Mouse (Mus musculus) intestine, embryonic 16.5 days (tissue): ENCODE data around the gene Slc5a12. TPM values are rescaled to one million over a fixed set of nuclear protein-coding genes. Genes with fewer than 3 reads are reported as not detected.
A peak's percentile ranks its signal among the peaks of the same experiment; 100 is the strongest.

Experiments used
- ATAC-seq: fragments of 200-750 bp; cut with Nextera tagmentation; 2 replicates; pipeline ENCODE4 v1.8.0; 2017; ENCODE audit warnings: moderate TSS enrichment, moderate library complexity
- H3K27ac ChIP-seq: fragments of 300-500 bp; sonication (generic); 2 replicates; pipeline ENCODE4 v1.5.1; 2014; ENCODE audit warnings: mild to moderate bottlenecking, low read length
- H3K27me3 ChIP-seq: fragments of 300-500 bp; sonication (generic); replicated peaks from 2 replicates; pipeline ENCODE4 v1.6.1; 2014; ENCODE audit warnings: low read length, control low read depth, mixed read lengths; ENCODE audit not compliant: control insufficient read depth, insufficient read depth
- H3K36me3 ChIP-seq: fragments of 300-500 bp; sonication (generic); 2 replicates; pipeline ENCODE4 v1.6.1; 2014; ENCODE audit warnings: low read length, control low read depth; ENCODE audit not compliant: control insufficient read depth, insufficient read depth
- H3K4me1 ChIP-seq: fragments of 300-500 bp; sonication (generic); 2 replicates; pipeline ENCODE4 v1.6.1; 2014; ENCODE audit warnings: low read length, control low read depth, mixed read lengths; ENCODE audit not compliant: control insufficient read depth, insufficient read depth
- H3K4me2 ChIP-seq: fragments of 300-500 bp; sonication (generic); 2 replicates; pipeline ENCODE4 v1.6.1; 2014; ENCODE audit warnings: low read depth, low read length, control low read depth
- H3K4me3 ChIP-seq: fragments of 300-500 bp; sonication (generic); 2 replicates; pipeline ENCODE4 v1.5.1; 2014; ENCODE audit warnings: mild to moderate bottlenecking, low read length
- H3K9ac ChIP-seq: fragments of 300-500 bp; sonication (generic); 2 replicates; pipeline ENCODE4 v1.6.1; 2014; ENCODE audit warnings: low read depth, low read length
- H3K9me3 ChIP-seq: fragments of 300-500 bp; sonication (generic); 2 replicates; pipeline ENCODE4 v1.6.1; 2016; ENCODE audit warnings: low read length, control low read depth; ENCODE audit not compliant: control insufficient read depth
- WGBS: fragments of 180-500 bp; shearing (Covaris S2); extraction: QIAGEN DNeasy Blood & Tissue Kit; methylation state at CpG from one replicate; pipeline ENCODE4 v1.1.7; 2014; 5-methylcytosine and 5-hydroxymethylcytosine counted together
- polyA plus RNA-seq: library from polyadenylated mRNA; unstranded; fragments of >200 nt; fragmentation: Nextera tagmentation; extraction: Ambion mirVana; gene quantifications from 2 replicates; pipeline ENCODE4 v1.2.1, GENCODE M21; 2015

Gene Slc5a12
- polyA plus RNA-seq: 0.11 and 0.26 TPM in 2 replicates

DNA sequence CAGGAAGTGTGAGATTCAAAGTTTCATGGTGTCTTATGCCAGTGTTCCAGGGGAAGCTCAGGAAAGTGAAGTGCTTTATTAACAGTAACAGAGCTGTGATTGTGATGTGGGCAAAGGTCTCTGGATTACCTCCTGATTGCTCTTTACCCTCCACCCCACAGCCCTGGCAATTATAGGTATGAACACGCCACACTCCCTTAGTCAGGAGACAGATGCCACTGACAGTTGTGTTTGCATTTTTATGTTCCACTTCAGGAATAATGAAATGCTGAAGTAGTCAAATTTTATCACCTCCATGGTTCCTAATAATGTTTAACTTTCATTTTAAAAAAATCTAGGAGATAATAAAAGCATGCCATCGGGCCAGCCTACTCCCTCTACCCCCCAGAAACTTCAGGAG, at the start of gene Slc5a12:
Gene Slc5a12, plus strand, starts transcription at position 367 of the 400 bp plus-strand sequence.
- Histone ChIP-seq H3K4me2 (no peak within 1 kb of the TSS), H3K4me3 (no peak within 1 kb of the TSS), H3K9ac (no peak within 1 kb of the TSS), H3K27ac (no peak within 1 kb of the TSS), H3K4me1 (no peaks in the 10 kb centered on the region), H3K9me3 (no peaks in the 10 kb centered on the region), H3K27me3 (no peaks in the 10 kb centered on the region), H3K36me3 (no peaks in the 10 kb centered on the region)
- ATAC-seq: peak; percentile 98
- WGBS: 38% methylated on average over 2 of the region's 2 CpGs

DNA sequence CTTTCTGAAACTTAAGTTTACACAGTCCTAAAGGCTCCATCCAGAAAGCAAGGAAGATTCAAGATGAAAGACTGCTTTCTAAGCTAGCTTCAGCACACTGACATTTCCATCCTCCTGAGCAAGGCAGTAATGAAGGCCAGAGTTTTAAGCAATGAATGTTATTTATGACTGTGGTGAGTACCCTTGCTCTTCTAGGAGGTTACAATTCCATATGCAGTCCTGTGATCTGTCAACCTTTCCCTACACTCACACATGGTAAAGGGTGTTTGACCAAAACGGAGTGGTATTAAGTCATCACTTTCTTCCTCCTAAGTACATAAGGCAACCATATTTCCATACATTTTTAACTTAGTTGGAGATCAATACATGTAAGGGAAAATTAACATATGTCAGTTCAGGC, 41.0 kb upstream of the Slc5a12 start:
- no peak for ATAC-seq
- H3K4me1 ChIP-seq: no peaks in the 10 kb centered on the region
- no peak overlapping the region for H3K4me3 ChIP-seq
- no peak overlapping the region for H3K4me2 ChIP-seq
- no peaks in the 10 kb centered on the region for H3K36me3 ChIP-seq
- no peak overlapping the region for H3K27ac ChIP-seq
- H3K9ac ChIP-seq: no peak overlapping the region
- no peaks in the 10 kb centered on the region for H3K9me3 ChIP-seq
- WGBS: 81% methylated on average over 1 of the region's 1 CpGs
- no peaks in the 10 kb centered on the region for H3K27me3 ChIP-seq

GRCm38 (mm10) chr2:110562621-110563020, 34.5 kb upstream of the Slc5a12 start:
- no peak overlapping the region for H3K9ac ChIP-seq
- H3K27me3 ChIP-seq: no peaks in the 10 kb centered on the region
- no peaks in the 10 kb centered on the region for H3K36me3 ChIP-seq
- H3K4me1 ChIP-seq: no peaks in the 10 kb centered on the region
- no peak overlapping the region for H3K27ac ChIP-seq
- ATAC-seq: no peak
- H3K4me3 ChIP-seq: no peak overlapping the region
- no peak overlapping the region for H3K4me2 ChIP-seq
- H3K9me3 ChIP-seq: no peaks in the 10 kb centered on the region
- WGBS: 82% methylated on average over 2 of the region's 2 CpGs

DNA sequence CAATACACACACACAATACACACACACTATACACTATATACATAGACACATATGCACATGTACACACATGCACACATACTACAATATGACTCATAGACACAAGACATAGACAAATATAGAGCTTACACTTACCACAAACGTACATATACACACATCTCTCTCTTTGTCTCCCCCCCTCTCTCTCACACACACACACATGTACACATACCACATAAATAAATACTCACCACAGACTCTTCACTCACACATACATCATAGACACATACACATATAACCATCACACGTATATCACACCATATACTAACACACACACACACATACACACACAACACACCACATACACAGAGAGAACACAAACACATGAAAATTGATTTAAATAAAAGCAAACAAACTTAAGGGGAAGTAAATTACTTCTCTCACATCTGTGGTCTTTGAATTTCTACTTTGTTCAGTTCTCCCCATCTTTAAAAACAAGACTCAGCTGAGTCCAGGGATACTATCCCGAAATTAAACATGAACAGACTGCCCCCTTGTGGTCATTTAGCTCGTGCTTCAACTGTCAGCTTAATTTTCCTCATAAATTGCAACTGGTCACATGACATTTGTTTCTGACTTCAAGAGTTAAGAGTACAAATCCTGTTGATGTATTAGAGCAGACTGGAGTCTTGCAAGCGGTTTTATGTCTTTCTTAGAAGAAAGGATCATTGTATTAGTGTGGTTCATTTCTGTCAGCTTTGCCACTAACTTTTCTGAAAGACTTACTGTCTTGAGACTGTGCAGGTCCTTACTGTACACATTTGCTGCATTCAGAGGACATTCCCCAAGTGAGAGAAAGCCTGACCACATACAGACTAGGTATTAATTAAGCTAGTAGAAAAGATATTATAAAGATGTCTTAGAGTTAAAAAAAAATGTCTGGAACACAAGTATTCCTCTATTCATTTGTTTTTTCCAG, 32.1 kb upstream of the Slc5a12 start:
- H3K4me1 ChIP-seq: no peaks in the 10 kb centered on the region
- WGBS: 36% methylated on average over 5 of the region's 5 CpGs
- H3K27me3 ChIP-seq: no peaks in the 10 kb centered on the region
- H3K36me3 ChIP-seq: no peaks in the 10 kb centered on the region
- no peaks in the 10 kb centered on the region for H3K9me3 ChIP-seq
- H3K9ac ChIP-seq: no peak overlapping the region
- ATAC-seq: peak; percentile 81
- no peak overlapping the region for H3K27ac ChIP-seq
- no peak overlapping the region for H3K4me3 ChIP-seq
- no peak overlapping the region for H3K4me2 ChIP-seq

DNA sequence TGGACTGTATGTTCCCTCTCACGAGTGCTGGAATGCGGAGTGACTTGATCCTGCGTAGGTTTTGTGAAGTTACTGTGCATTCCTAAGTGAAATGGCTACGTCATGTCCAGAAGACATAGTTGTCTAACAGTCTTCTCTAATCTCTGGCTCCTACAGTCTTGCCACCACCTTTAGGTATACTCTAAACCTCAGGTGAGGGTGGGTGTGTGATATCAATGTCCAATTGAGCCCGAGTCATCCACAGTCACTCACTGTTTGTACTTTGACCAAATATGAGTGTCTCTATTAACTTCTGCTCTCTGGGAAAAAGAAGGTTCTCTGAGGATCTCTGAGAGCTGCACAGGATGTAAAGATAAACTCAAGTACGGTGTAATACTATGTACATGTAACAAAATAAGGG, 10.4 kb upstream of the Slc5a12 start:
- Histone ChIP-seq H3K9ac (no peak overlapping the region), H3K4me2 (no peak overlapping the region), H3K27me3 (no peaks in the 10 kb centered on the region), H3K4me1 (no peaks in the 10 kb centered on the region), H3K27ac (no peak overlapping the region), H3K36me3 (no peaks in the 10 kb centered on the region), H3K4me3 (no peak overlapping the region), H3K9me3 (no peaks in the 10 kb centered on the region)
- ATAC-seq: peak; percentile 58; the same call in 1 of the 2 replicates
- WGBS: 72% methylated on average over 6 of the region's 6 CpGs

DNA sequence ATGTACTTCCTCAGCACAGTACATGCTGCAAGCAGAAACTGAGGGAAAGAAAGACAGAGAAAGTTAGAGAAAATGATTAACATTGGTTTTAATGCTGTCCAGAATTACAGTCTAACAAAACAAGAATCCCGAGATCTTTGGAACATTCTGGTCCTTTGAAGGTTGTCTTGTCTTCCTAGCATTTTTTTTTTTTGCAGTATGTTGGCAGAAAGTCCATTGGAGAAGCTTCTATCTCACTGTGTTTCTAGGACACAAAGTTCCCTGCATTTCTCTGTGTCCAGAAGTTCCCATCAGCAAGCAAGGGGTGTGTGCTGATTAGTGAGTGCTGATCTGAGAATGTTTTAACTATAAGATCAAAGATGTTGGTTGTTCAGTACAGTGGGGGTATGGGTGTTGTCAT, 7.1 kb upstream of the Slc5a12 start:
- Histone ChIP-seq H3K4me3 (no peak overlapping the region), H3K9me3 (no peaks in the 10 kb centered on the region), H3K9ac (no peak overlapping the region), H3K4me2 (no peak overlapping the region), H3K36me3 (no peaks in the 10 kb centered on the region), H3K27ac (no peak overlapping the region), H3K4me1 (no peaks in the 10 kb centered on the region), H3K27me3 (no peaks in the 10 kb centered on the region)
- ATAC-seq: no peak
- WGBS: 76% methylated on average over 1 of the region's 1 CpGs

DNA sequence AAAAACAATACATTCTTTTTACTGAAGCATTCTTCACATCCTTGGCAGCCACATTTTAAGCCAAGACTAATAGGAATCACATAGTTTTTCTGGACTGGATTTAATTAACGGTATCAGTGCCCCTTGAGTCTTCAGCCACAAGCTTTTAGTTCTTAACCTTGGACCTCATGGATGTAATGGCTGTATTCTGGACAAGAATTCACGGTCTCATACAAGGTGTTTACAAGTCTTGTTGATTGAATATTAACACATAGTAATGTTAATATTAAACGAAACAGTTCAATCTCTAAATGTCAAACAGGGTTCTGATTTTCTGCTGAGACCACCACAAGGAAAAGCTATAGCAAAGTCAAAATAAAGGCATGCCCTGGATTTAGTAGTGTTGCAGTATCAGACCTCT, 4.8 kb upstream of the Slc5a12 start:
- Histone ChIP-seq H3K9ac (no peak overlapping the region), H3K4me2 (no peak overlapping the region), H3K27ac (no peak overlapping the region), H3K36me3 (no peaks in the 10 kb centered on the region), H3K4me1 (no peaks in the 10 kb centered on the region), H3K9me3 (no peaks in the 10 kb centered on the region), H3K4me3 (no peak overlapping the region), H3K27me3 (no peaks in the 10 kb centered on the region)
- WGBS: 75% methylated on average over 3 of the region's 3 CpGs
- ATAC-seq: no peak

DNA sequence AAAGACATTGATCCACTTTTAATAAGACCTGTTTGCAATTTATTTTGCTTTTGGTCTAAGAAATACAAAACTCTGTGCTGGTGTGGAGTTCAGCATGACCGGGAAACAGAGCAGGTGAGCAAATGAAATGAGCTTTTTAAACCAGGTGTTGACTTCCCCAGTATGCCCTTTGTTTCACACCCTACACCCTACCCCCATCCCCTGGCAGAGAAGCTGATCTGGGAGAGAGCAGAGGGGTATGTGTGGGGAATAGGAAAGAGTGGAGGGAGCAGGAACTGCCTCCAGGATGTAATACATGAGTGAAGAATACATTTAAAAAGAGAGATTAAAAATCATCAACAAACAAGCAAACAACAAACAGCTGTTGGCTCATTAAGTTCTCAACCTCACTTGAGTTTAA, 47.3 kb downstream of the Slc5a12 start:
- ATAC-seq: peak; percentile 50; the same call in 1 of the 2 replicates
- H3K36me3 ChIP-seq: no peaks in the 10 kb centered on the region
- no peak overlapping the region for H3K27ac ChIP-seq
- no peak overlapping the region for H3K4me3 ChIP-seq
- 66% methylated on average over 1 of the region's 1 CpGs for WGBS
- no peaks in the 10 kb centered on the region for H3K4me1 ChIP-seq
- no peaks in the 10 kb centered on the region for H3K27me3 ChIP-seq
- H3K9ac ChIP-seq: no peak overlapping the region
- no peaks in the 10 kb centered on the region for H3K9me3 ChIP-seq
- no peak overlapping the region for H3K4me2 ChIP-seq

DNA sequence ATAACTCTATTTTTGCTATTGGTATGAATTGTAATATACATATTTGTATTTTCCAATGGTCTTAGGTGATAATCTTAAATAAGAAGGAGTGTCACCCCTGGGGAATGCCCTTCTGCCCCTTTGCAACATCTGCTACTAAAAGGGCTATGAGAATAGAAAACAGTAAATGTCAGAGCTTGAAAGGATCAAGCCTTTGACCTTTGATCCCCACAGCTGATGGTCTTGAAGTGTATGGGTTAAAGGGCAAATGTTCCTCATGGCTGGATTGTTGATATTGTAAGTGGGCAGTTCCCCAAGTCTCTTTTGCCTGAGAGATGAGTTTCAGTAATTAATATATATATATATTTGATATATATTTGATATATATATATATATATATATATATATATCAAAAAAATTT, 47.7 kb downstream of the Slc5a12 start:
- Histone ChIP-seq H3K4me3 (no peak overlapping the region), H3K9ac (no peak overlapping the region), H3K4me2 (no peak overlapping the region), H3K9me3 (no peaks in the 10 kb centered on the region), H3K4me1 (no peaks in the 10 kb centered on the region), H3K27ac (no peak overlapping the region), H3K27me3 (no peaks in the 10 kb centered on the region), H3K36me3 (no peaks in the 10 kb centered on the region)
- no peak for ATAC-seq
